Comparison of ENCODE assay signal across 22 mouse cellular contexts in the genomic region with DNA sequence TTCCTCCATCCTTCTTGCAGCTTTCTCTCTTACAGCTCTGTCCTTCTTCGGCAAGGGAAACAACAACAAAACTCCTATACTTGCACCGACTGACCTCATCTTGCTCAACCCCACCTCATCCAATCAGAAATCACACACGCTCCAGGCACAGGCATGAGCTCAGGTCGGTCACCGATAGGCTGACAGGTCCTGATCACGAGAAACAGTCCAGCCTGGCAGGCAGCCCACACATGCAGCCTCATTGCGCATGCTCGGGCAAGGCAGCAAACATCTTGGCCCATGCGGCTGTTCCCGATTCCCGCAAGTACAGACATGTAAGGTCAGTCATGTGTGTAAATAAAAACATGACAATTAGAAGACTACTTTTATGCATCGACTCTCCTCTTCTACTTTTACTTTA.
DNase-seq lines count a peak whose midpoint lies in the region; TF ChIP-seq lines count a peak whose summit lies in the region.
"Had no signal": no experiment of that assay in that cellular context is flagged by ENCODE, and none has a peak within 500 bp of the region (broad histone marks: within the 10 kb centered on the region; RNA-seq: fewer than 3 reads in every experiment).

No protein-coding gene starts in this region.

- H3K9ac ChIP-seq in CH12.LX (ENCODE audit: insufficient read depth, low read depth): no peak overlapping the region
- H3K9ac ChIP-seq: embryonic facial prominence, embryonic 12.5 days; forebrain, embryonic 13.5 days; forebrain, embryonic 15.5 days; forebrain, postnatal 0 days had no signal

- no peak overlapping the region for H3K4me3 ChIP-seq in CH12.LX (replicated peaks in 1 of 3; ENCODE audit: low read depth in 2 of 3, low read length in 2 of 3, poor library complexity in 1 of 3)
- H3K4me3 ChIP-seq: embryonic facial prominence, embryonic 10.5 days; embryonic facial prominence, embryonic 12.5 days; forebrain, embryonic 13.5 days; forebrain, embryonic 15.5 days had no signal

- no peak for TF ChIP-seq EP300 in CH12.LX (IDR thresholded peaks at IDR 0.05; ENCODE audit: low read length)

- intact Hi-C loops in heart, postnatal 36 days (cut with DNase I): no loop called here

- no peaks in the 10 kb centered on the region for H3K9me3 ChIP-seq in CH12.LX (replicated peaks; ENCODE audit: low read length)
- H3K9me3 ChIP-seq: embryonic facial prominence, embryonic 10.5 days; embryonic facial prominence, embryonic 12.5 days; forebrain, embryonic 13.5 days; forebrain, embryonic 15.5 days; G1E had no signal

- DNase-seq in cerebellum, postnatal 10 days: peak; percentile 48 to 51
- no peak for DNase-seq in cerebellum, adult 8-10 months
- DNase-seq in heart, adult 11 months: peak; percentile 30
- DNase-seq in heart, postnatal 36 days: no peak
- DNase-seq in CH12.LX (ENCODE audit: extremely low read depth) (no peak), R1 (ENCODE audit: low read depth, low spot score) (peak; percentile 38)
- DNase-seq in thymus, adult 18-20 months: no peak
- no peak for DNase-seq in kidney, postnatal 36 days
- DNase-seq: adrenal gland, adult 8-10 months; adrenal gland, postnatal 25 days; B cell, adult 2 months; cerebellum, adult 11-12 months; cerebellum, adult 2 months; cerebellum, adult 9-11 months; embryo, embryonic 11 days; forebrain, postnatal 0 days had no signal

- H3K27ac ChIP-seq in CH12.LX (ENCODE audit: insufficient read depth, low read depth): no peak overlapping the region
- H3K27ac ChIP-seq: embryonic facial prominence, embryonic 10.5 days; embryonic facial prominence, embryonic 12.5 days; forebrain, embryonic 13.5 days; forebrain, embryonic 15.5 days had no signal

- dilution Hi-C loops in CH12.LX (cut with MboI; ENCODE audit: extremely low pct_ligation_motif_present, extremely low pct_unique_long_range_greater_than_20kb, low sequenced_read_pairs): no loop called here

- no peak overlapping the region for H3K4me2 ChIP-seq in CH12.LX (ENCODE audit: insufficient read depth, low read depth, poor library complexity, severe bottlenecking)
- H3K4me2 ChIP-seq: embryonic facial prominence, embryonic 12.5 days; forebrain, embryonic 13.5 days; forebrain, embryonic 15.5 days had no signal

- no peaks in the 10 kb centered on the region for H3K79me2 ChIP-seq in CH12.LX (replicated peaks; ENCODE audit: control insufficient read depth, extremely low read depth, insufficient read depth, poor library complexity, severe bottlenecking)

- no peak for TF ChIP-seq RAD21 in CH12.LX (IDR thresholded peaks at IDR 0.05; ENCODE audit: low read depth, low read length)

- in situ Hi-C loops in CH12.LX (cut with MboI; ENCODE audit: low pct_ligation_motif_present, low pct_unique_long_range_greater_than_20kb, low sequenced_read_pairs): no loop called here

- no peaks in the 10 kb centered on the region for H3K27me3 ChIP-seq in CH12.LX (replicated peaks)
- H3K27me3 ChIP-seq: embryonic facial prominence, embryonic 12.5 days; forebrain, embryonic 13.5 days; forebrain, embryonic 15.5 days; Patski had no signal

- no peaks in the 10 kb centered on the region for H3K36me3 ChIP-seq in CH12.LX (replicated peaks in 1 of 2; ENCODE audit: control insufficient read depth in 1 of 2, insufficient read depth in 1 of 2, low read length in 1 of 2)
- H3K36me3 ChIP-seq: embryonic facial prominence, embryonic 10.5 days; embryonic facial prominence, embryonic 12.5 days; forebrain, embryonic 15.5 days; G1E had no signal

- no peak for TF ChIP-seq CTCF in CH12.LX (conservative IDR thresholded peaks at IDR 0.05 in 1 of 2, IDR thresholded peaks at IDR 0.05 in 1 of 2; ENCODE audit: low read depth in 2 of 2, low read length in 2 of 2)

- peaks cover 0 to 31% of the 10 kb centered on the region in 2 experiments; a peak in 3 of 4 replicates for H3K4me1 ChIP-seq in CH12.LX (ENCODE audit: control insufficient read depth in 1 of 2, insufficient read depth in 2 of 2)
- H3K4me1 ChIP-seq: embryonic facial prominence, embryonic 12.5 days; forebrain, embryonic 13.5 days; forebrain, embryonic 15.5 days had no signal

- TF ChIP-seq POLR2A in CH12.LX (IDR thresholded peaks at IDR 0.05; ENCODE audit: low read depth, low read length): no peak

TF ChIP-seq in CH12.LX, 34 proteins besides CTCF, POLR2A, EP300 and RAD21:
- peak; percentile 61 for TF ChIP-seq NRF1 (IDR thresholded peaks at IDR 0.05; ENCODE audit: low read depth, low read length)
- TF ChIP-seq RCOR1 (conservative IDR thresholded peaks at IDR 0.05; ENCODE audit: low read depth, low read length): no peak

Comparison
In these comparisons a context has a peak if more than half of its experiments do, and no peak if none do; other contexts are left out.
1. DNase-seq: peak in cerebellum, postnatal 10 days (2 of 2), heart, adult 11 months (single experiment) and R1 (single experiment); none in cerebellum, adult 8-10 months (single experiment), heart, postnatal 36 days (0 of 2), CH12.LX (single experiment), thymus, adult 18-20 months (0 of 2) and kidney, postnatal 36 days (0 of 2).